Mouse (Mus musculus): ENCODE results near the gene Dnaic2. TPM values are rescaled to one million over a fixed set of nuclear protein-coding genes. Genes with fewer than 3 reads are reported as not detected.

Dnaic2 gene
- polyA plus RNA-seq, 1 experiment from 2014 or later: 3.8 TPM

DNA sequence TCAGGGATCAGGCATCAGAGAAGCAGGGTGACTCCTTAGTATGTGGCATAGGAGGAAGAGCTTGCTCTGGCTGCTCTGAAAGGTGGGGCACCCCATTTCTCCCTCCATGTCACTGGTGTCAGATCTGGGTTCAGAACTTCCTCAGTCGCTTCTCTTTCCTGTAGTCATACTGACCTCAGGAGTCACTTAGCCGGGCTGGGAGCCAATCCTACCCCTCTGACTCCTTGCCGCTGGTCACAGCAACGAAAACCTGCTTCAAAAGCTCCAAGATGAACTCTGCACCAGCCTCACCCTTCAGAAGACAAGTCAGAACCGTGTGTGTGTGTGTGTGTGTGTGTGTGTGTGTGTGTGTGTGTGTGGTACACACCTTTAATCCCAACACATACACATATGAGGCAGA is 20.9 kb upstream of the Dnaic2 start:
- Histone ChIP-seq H3K9ac (no peak overlapping the region), H3K36me3 (peaks cover 24% of the 10 kb centered on the region), H3K9me3 (no peaks in the 10 kb centered on the region), H3K27me3 (no peaks in the 10 kb centered on the region), H3K4me1 (replicated peaks) (peaks cover 33% of the 10 kb centered on the region), H3K4me3 (no peak overlapping the region), H3K4me2 (no peak overlapping the region), H3K27ac (no peak overlapping the region)
- 89% methylated on average over 5 of the region's 5 CpGs for WGBS
- no peak for ATAC-seq (ENCODE audit: low FRiP score)

DNA sequence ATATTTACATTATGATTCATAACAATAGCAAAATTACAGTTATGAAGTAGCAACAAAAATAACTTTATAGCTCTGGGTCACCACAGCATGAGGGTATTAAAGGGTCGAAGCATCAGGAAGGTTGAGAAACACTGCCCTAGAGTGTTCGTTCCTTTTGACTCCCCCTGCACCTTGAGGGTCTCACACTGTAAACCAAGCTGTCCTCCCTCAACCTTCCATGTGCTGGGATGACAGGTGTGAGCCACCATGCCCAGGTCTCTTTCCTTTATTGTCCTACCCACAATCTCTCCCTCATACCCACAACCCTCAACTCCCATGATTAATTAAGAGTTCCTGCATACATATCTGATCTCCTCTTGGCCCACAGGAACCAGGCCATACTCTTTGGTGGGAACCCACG is 15.8 kb upstream of the Dnaic2 start:
- no peak for ATAC-seq (ENCODE audit: low FRiP score)
- WGBS: 85% methylated on average over 3 of the region's 3 CpGs
- H3K4me2 ChIP-seq: no peak overlapping the region
- H3K36me3 ChIP-seq: peaks cover 27% of the 10 kb centered on the region
- H3K27ac ChIP-seq: no peak overlapping the region
- no peak overlapping the region for H3K4me3 ChIP-seq
- no peaks in the 10 kb centered on the region for H3K27me3 ChIP-seq
- no peaks in the 10 kb centered on the region for H3K9me3 ChIP-seq
- peaks cover 13% of the 10 kb centered on the region for H3K4me1 ChIP-seq (replicated peaks)
- no peak overlapping the region for H3K9ac ChIP-seq

GRCm38 (mm10) chr11:114711861-114712260 is 15.3 kb upstream of the Dnaic2 start:
- no peaks in the 10 kb centered on the region for H3K9me3 ChIP-seq
- 64% methylated on average over 12 of the region's 12 CpGs for WGBS
- peak; percentile 39; the same call in 1 of the 2 replicates for ATAC-seq (ENCODE audit: low FRiP score)
- peaks cover 27% of the 10 kb centered on the region for H3K36me3 ChIP-seq
- H3K4me2 ChIP-seq: no peak overlapping the region
- no peak overlapping the region for H3K9ac ChIP-seq
- peaks cover 13% of the 10 kb centered on the region for H3K4me1 ChIP-seq (replicated peaks)
- H3K27me3 ChIP-seq: no peaks in the 10 kb centered on the region
- H3K4me3 ChIP-seq: no peak overlapping the region
- H3K27ac ChIP-seq: no peak overlapping the region

- WGBS: 79% methylated on average over 6 of the region's 6 CpGs
- Histone ChIP-seq H3K4me1 (replicated peaks) (peaks cover 13% of the 10 kb centered on the region), H3K27ac (no peak overlapping the region), H3K9me3 (no peaks in the 10 kb centered on the region), H3K4me3 (no peak overlapping the region), H3K36me3 (peaks cover 11% of the 10 kb centered on the region; the same call in 1 of the 2 replicates), H3K4me2 (no peak overlapping the region), H3K9ac (no peak overlapping the region), H3K27me3 (no peaks in the 10 kb centered on the region)
- no peak for ATAC-seq (ENCODE audit: low FRiP score)
Measured at GRCm38 (mm10) chr11:114714526-114714925, 12.7 kb upstream of the Dnaic2 start.

GRCm38 (mm10) chr11:114715531-114715930 is 11.7 kb upstream of the Dnaic2 start:
- Histone ChIP-seq H3K9ac (no peak overlapping the region), H3K4me3 (no peak overlapping the region), H3K27ac (0 out of 2 replicates have a peak overlapping the region, but pooled peaks have one; percentile 18), H3K4me1 (replicated peaks) (peaks cover 13% of the 10 kb centered on the region), H3K9me3 (no peaks in the 10 kb centered on the region), H3K36me3 (peaks cover 9% of the 10 kb centered on the region; the same call in 1 of the 2 replicates), H3K27me3 (no peaks in the 10 kb centered on the region), H3K4me2 (no peak overlapping the region)
- WGBS: 58% methylated on average over 7 of the region's 7 CpGs
- no peak for ATAC-seq (ENCODE audit: low FRiP score)

- H3K27ac ChIP-seq: no peak overlapping the region
- peaks cover 9% of the 10 kb centered on the region; the same call in 1 of the 2 replicates for H3K4me1 ChIP-seq (replicated peaks)
- H3K9ac ChIP-seq: no peak overlapping the region
- WGBS: 87% methylated on average over 10 of the region's 10 CpGs
- no peak overlapping the region for H3K4me2 ChIP-seq
- H3K4me3 ChIP-seq: no peak overlapping the region
- no peaks in the 10 kb centered on the region for H3K36me3 ChIP-seq
- no peaks in the 10 kb centered on the region for H3K27me3 ChIP-seq
- H3K9me3 ChIP-seq: no peaks in the 10 kb centered on the region
- ATAC-seq (ENCODE audit: low FRiP score): no peak
Measured at GRCm38 (mm10) chr11:114720535-114720934, 6.7 kb upstream of the Dnaic2 start.

DNA sequence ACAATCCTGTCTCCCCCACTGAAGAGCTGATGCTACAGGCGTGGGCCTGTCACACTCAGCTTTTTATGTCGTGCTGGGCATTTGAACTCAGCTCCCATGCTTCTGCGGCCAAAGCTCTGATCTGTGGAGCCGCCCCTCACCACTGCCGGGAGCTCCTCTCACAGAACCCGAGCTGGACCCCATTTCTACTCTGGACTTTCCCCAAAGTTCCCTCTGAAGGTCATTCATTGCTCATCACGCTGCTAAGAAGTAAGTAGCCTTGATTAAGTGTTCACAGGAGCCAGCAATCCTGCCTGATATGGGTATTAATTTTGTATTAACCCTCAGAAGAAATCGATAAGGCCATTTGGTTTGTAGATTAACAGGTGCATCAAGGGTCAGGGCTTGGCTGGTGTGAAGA is 4.8 kb upstream of the Dnaic2 start:
- ATAC-seq (ENCODE audit: low FRiP score): no peak
- 89% methylated on average over 8 of the region's 8 CpGs for WGBS
- H3K9me3 ChIP-seq: no peaks in the 10 kb centered on the region

GRCm38 (mm10) chr11:114723030-114723429 is 4.2 kb upstream of the Dnaic2 start:
- H3K27me3 ChIP-seq: no peaks in the 10 kb centered on the region
- no peak overlapping the region for H3K27ac ChIP-seq
- no peaks in the 10 kb centered on the region for H3K36me3 ChIP-seq
- no peaks in the 10 kb centered on the region for H3K9me3 ChIP-seq
- no peak overlapping the region for H3K9ac ChIP-seq
- no peak overlapping the region for H3K4me3 ChIP-seq
- peaks cover 20% of the 10 kb centered on the region for H3K4me1 ChIP-seq (replicated peaks)
- ATAC-seq (ENCODE audit: low FRiP score): no peak
- 74% methylated on average over 13 of the region's 13 CpGs for WGBS
- no peak overlapping the region for H3K4me2 ChIP-seq

More for the DNA sequence above, 4.8 kb upstream of the Dnaic2 start:
- H3K9ac ChIP-seq: no peak overlapping the region
- H3K36me3 ChIP-seq: no peaks in the 10 kb centered on the region
- H3K4me1 ChIP-seq (replicated peaks): peaks cover 14% of the 10 kb centered on the region
- no peak overlapping the region for H3K27ac ChIP-seq
- no peaks in the 10 kb centered on the region for H3K27me3 ChIP-seq
- no peak overlapping the region for H3K4me2 ChIP-seq
- H3K4me3 ChIP-seq: no peak overlapping the region

DNA sequence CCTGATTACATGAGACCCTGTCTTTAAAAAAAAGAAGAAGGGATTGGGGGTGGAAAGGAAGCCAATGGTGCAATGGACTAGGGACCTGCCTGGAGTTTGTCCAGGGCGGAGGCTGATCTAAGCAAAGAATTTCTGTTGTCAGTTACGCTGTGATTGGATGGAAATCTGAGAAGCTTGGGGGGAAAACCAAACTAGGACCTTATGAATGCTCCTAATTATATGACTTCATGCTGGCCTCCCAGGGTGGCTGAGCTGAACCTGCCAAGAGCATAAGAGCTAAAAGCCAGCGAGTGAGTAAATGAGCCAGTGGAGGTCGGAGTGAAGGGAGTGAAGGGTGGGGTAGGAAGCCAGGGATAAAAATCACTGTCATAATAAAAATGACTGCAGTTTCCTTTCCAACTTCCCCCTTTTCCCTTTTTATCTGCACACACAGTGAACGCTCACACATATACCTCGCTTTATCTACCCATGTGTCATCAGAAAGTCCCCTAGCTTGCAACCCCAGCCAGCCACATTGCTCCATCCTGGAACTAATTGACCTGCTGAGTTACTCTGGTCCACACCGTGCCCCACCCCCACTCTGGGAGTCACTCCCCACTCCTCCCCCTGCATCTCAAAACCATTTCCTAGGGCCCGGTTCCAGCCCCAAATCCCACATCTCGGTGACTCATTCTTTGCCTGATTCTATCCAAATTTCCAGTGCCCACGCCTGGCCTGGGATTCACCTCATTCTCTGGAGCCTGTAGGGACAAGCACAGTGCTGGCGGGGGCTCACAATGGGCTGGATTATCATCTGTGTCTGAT is 2.2 kb upstream of the Dnaic2 start:
- 74% methylated on average over 11 of the region's 11 CpGs for whole genome bisulfite sequencing
- Histone ChIP-seq H3K36me3 (no peaks in the 10 kb centered on the region), H3K4me2 (no peak overlapping the region)

DNA sequence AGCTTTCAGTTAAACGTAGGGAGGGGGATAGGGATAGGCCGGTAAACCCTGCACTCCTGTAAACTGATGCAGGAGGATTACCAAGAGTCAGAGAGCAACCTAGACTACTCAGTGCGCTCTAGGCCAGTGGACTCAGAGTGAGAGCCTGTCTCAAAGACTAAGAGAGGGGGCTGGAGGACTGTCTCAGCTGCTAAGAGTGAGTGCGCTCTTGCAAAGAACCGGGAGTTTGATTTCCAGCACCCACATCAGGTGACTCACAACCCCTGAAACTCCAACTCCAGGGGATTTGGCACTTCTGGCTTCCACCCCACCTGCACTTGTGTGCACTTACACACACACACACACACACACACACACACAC is 598 bp downstream of the Dnaic2 start:
- no peak for ATAC-seq (ENCODE audit: low FRiP score)
- Histone ChIP-seq H3K36me3 (no peaks in the 10 kb centered on the region), H3K4me2 (peak overlapping the region; percentile 65), H3K9ac (peak overlapping the region; percentile 54; the same call in 1 of the 2 replicates), H3K27me3 (no peaks in the 10 kb centered on the region), H3K4me1 (replicated peaks) (peaks cover 40% of the 10 kb centered on the region), H3K9me3 (no peaks in the 10 kb centered on the region), H3K27ac (peak overlapping the region; percentile 60; the same call in 1 of the 2 replicates), H3K4me3 (peak overlapping the region; percentile 34)
- WGBS: 27% methylated on average over 5 of the region's 5 CpGs

More for the DNA sequence above, 2.2 kb upstream of the Dnaic2 start:
- Histone ChIP-seq H3K27ac (no peak overlapping the region), H3K9ac (no peak overlapping the region), H3K9me3 (no peaks in the 10 kb centered on the region), H3K27me3 (no peaks in the 10 kb centered on the region), H3K4me3 (no peak overlapping the region), H3K4me1 (replicated peaks) (peaks cover 40% of the 10 kb centered on the region)
- ATAC-seq (ENCODE audit: low FRiP score): no peak

- Histone ChIP-seq H3K9ac (no peak overlapping the region), H3K9me3 (no peaks in the 10 kb centered on the region), H3K27me3 (no peaks in the 10 kb centered on the region), H3K36me3 (no peaks in the 10 kb centered on the region), H3K4me3 (no peak overlapping the region), H3K27ac (peak overlapping the region; percentile 52; the same call in 1 of the 2 replicates), H3K4me2 (no peak overlapping the region), H3K4me1 (replicated peaks) (peaks cover 40% of the 10 kb centered on the region)
- whole genome bisulfite sequencing: 46% methylated on average over 5 of the region's 5 CpGs
- no peak for ATAC-seq (ENCODE audit: low FRiP score)
Measured at GRCm38 (mm10) chr11:114728333-114728732, 1.1 kb downstream of the Dnaic2 start.

DNA sequence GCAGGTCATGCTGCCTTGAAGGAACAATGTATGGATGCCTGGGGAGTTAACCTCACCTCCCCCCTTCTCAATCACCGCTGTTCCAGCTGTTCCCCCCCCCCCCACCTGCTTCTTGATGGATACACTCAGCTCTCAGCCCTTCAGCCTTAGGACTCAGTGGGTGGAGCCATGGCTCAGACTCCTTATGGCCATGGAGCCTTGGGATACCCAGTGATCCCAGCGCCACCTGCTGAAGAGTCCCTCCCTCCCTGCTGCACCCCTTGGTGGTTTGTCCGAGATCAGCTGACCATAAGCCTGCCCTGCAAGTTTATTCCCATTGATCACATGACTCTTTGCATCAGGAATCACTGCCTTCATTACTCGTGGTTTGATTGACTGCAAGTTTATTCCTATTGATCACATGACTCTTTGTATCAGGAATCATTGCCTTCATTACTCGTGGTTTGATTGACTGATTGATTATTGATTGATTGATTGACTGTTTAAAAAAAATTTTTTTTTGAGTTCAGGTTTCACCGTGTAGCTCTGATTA is 2.7 kb downstream of the Dnaic2 start:
- Histone ChIP-seq H3K9me3 (no peaks in the 10 kb centered on the region), H3K4me3 (no peak overlapping the region), H3K4me2 (no peak overlapping the region), H3K36me3 (no peaks in the 10 kb centered on the region), H3K27me3 (no peaks in the 10 kb centered on the region), H3K9ac (no peak overlapping the region), H3K4me1 (replicated peaks) (peaks cover 37% of the 10 kb centered on the region), H3K27ac (no peak overlapping the region)
- ATAC-seq (ENCODE audit: low FRiP score): no peak
- WGBS: 56% methylated on average over 6 of the region's 6 CpGs

DNA sequence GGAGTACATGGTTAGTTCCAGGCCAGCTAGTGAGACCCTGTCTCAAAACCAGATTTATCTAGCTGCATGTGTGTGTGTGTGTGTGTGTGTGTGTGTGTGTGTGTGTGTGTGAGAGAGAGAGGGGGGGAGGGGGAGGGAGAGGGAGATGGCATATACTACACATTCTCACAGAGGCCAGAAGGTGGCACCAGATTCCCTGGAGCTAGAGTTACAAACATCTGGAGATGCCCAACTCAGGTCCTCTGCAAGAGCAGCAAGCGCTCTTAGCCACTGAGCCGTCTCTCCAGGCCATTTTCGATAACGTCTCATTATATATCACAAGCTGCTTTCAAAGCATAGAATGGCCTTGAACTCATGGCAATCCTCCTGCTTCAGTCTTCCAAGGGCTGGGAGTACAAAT is 4.5 kb downstream of the Dnaic2 start:
- peaks cover 33% of the 10 kb centered on the region for H3K4me1 ChIP-seq (replicated peaks)
- no peaks in the 10 kb centered on the region for H3K27me3 ChIP-seq
- H3K9me3 ChIP-seq: no peaks in the 10 kb centered on the region
- H3K4me3 ChIP-seq: no peak overlapping the region
- H3K36me3 ChIP-seq: no peaks in the 10 kb centered on the region
- WGBS: 92% methylated on average over 4 of the region's 4 CpGs
- H3K27ac ChIP-seq: no peak overlapping the region
- H3K4me2 ChIP-seq: no peak overlapping the region
- no peak overlapping the region for H3K9ac ChIP-seq
- no peak for ATAC-seq (ENCODE audit: low FRiP score)
